Mouse (Mus musculus): ENCODE measurements around the gene Cpxm1. TPM values are rescaled to one million over a fixed set of nuclear protein-coding genes. Genes with fewer than 3 reads are reported as not detected.

Cpxm1 gene
- polyA plus RNA-seq, 1 experiment = 0.34 TPM

- H3K4me3 ChIP-seq = peak overlapping the region; percentile 99
- peak overlapping the region; percentile 44 for H3ac ChIP-seq (ENCODE audit: control insufficient read depth, insufficient read length)
- TF ChIP-seq E2F4 (IDR thresholded peaks at IDR 0.05; ENCODE audit: insufficient read depth) (no peak), POLR2AphosphoS2 (IDR thresholded peaks at IDR 0.05; ENCODE audit: insufficient read length, low read depth) (no peak), MAX (IDR thresholded peaks at IDR 0.05; ENCODE audit: low read depth) (no peak)
- peak overlapping the region; percentile 91 for H3K4me2 ChIP-seq (ENCODE audit: low read depth)
- H3K36me3 ChIP-seq (ENCODE audit: control insufficient read depth, insufficient read depth) = no peaks in the 10 kb centered on the region
- H3K27me3 ChIP-seq (ENCODE audit: control insufficient read depth, insufficient read depth, insufficient read length) = no peaks in the 10 kb centered on the region
- peaks cover 44% of the 10 kb centered on the region for H3K79me2 ChIP-seq (ENCODE audit: control insufficient read depth, insufficient read depth)
Observed at GRCm38 (mm10) chr2:130425112-130425511, 27.7 kb upstream of the Cpxm1 start.

GRCm38 (mm10) chr2:130424126-130424853, 26.9 kb upstream of the Cpxm1 start, which contains the start of the genes Vps16 and Pced1a:
Gene Vps16, plus strand, starts transcription at chr2:130424339.
Gene Pced1a, minus strand, starts transcription at chr2:130424701.
- H3ac ChIP-seq (ENCODE audit: control insufficient read depth, insufficient read length) = peak within 1 kb of the TSS; percentile 44
- peak within 1 kb of the TSS; percentile 91 for H3K4me2 ChIP-seq (ENCODE audit: low read depth)
- H3K4me3 ChIP-seq = peak within 1 kb of the TSS; percentile 99
- peaks cover 44% of the 10 kb centered on the region for H3K79me2 ChIP-seq (ENCODE audit: control insufficient read depth, insufficient read depth)
- no peaks in the 10 kb centered on the region for H3K36me3 ChIP-seq (ENCODE audit: control insufficient read depth, insufficient read depth)
- TF ChIP-seq TCF12 (IDR thresholded peaks at IDR 0.05; ENCODE audit: insufficient read depth, poor library complexity, severe bottlenecking) = no peak
- TF ChIP-seq MYOG (IDR thresholded peaks at IDR 0.05; ENCODE audit: control insufficient read depth in 1 of 3, insufficient read depth in 1 of 3, insufficient read length in 2 of 3, low read depth in 2 of 3) = no peak
- TF ChIP-seq MAX (IDR thresholded peaks at IDR 0.05; ENCODE audit: low read depth) = no peak
- no peak for TF ChIP-seq MYOD1 (IDR thresholded peaks at IDR 0.05; ENCODE audit: control insufficient read depth in 1 of 3, insufficient read length in 2 of 3, low read depth in 2 of 3)
- no peak for TF ChIP-seq CEBPB (IDR thresholded peaks at IDR 0.05; ENCODE audit: insufficient read depth, poor library complexity, severe bottlenecking)
- TF ChIP-seq TCF3 (IDR thresholded peaks at IDR 0.05; ENCODE audit: insufficient read length, low read depth) = no peak
- no peak for TF ChIP-seq SRF (IDR thresholded peaks at IDR 0.05; ENCODE audit: control insufficient read depth, insufficient read length, low read depth)
- TF ChIP-seq POLR2AphosphoS2 (IDR thresholded peaks at IDR 0.05; ENCODE audit: insufficient read length, low read depth) = peak; percentile 81
- TF ChIP-seq USF1 (IDR thresholded peaks at IDR 0.05; ENCODE audit: low read depth) = peak; percentile 99
- peak; percentile 70 for TF ChIP-seq E2F4 (IDR thresholded peaks at IDR 0.05; ENCODE audit: insufficient read depth)
- peak; percentile 77 for TF ChIP-seq POLR2A (IDR thresholded peaks at IDR 0.05; ENCODE audit: insufficient read length, low read depth)
- no peak for TF ChIP-seq REST (IDR thresholded peaks at IDR 0.05; ENCODE audit: insufficient read depth, insufficient read length)
- no peaks in the 10 kb centered on the region for H3K27me3 ChIP-seq (ENCODE audit: control insufficient read depth, insufficient read depth, insufficient read length)

- TF ChIP-seq SRF (IDR thresholded peaks at IDR 0.05; ENCODE audit: control insufficient read depth, insufficient read length, low read depth) (no peak), POLR2A (IDR thresholded peaks at IDR 0.05; ENCODE audit: insufficient read length, low read depth) (no peak), MYOG (IDR thresholded peaks at IDR 0.05; ENCODE audit: control insufficient read depth in 1 of 3, insufficient read depth in 1 of 3, insufficient read length in 2 of 3, low read depth in 2 of 3) (peak in 1 of 3 experiments; percentile 23), POLR2AphosphoS2 (IDR thresholded peaks at IDR 0.05; ENCODE audit: insufficient read length, low read depth) (peak; percentile 8), CEBPB (IDR thresholded peaks at IDR 0.05; ENCODE audit: insufficient read depth, poor library complexity, severe bottlenecking) (no peak), E2F4 (IDR thresholded peaks at IDR 0.05; ENCODE audit: insufficient read depth) (no peak)
- peak overlapping the region; percentile 99 for H3K4me3 ChIP-seq
- peak overlapping the region; percentile 44 for H3ac ChIP-seq (ENCODE audit: control insufficient read depth, insufficient read length)
- H3K79me2 ChIP-seq (ENCODE audit: control insufficient read depth, insufficient read depth) = peaks cover 41% of the 10 kb centered on the region
- no peaks in the 10 kb centered on the region for H3K27me3 ChIP-seq (ENCODE audit: control insufficient read depth, insufficient read depth, insufficient read length)
- peak overlapping the region; percentile 84 for H3K4me2 ChIP-seq (ENCODE audit: low read depth)
- no peaks in the 10 kb centered on the region for H3K36me3 ChIP-seq (ENCODE audit: control insufficient read depth, insufficient read depth)
Observed at GRCm38 (mm10) chr2:130423397-130424125, 26.2 kb upstream of the Cpxm1 start.

- Histone ChIP-seq H3K79me2 (ENCODE audit: control insufficient read depth, insufficient read depth) (peaks cover 29% of the 10 kb centered on the region), H3K36me3 (ENCODE audit: control insufficient read depth, insufficient read depth) (no peaks in the 10 kb centered on the region), H3K27me3 (ENCODE audit: control insufficient read depth, insufficient read depth, insufficient read length) (no peaks in the 10 kb centered on the region), H3ac (ENCODE audit: control insufficient read depth, insufficient read length) (no peak overlapping the region), H3K4me2 (ENCODE audit: low read depth) (no peak overlapping the region), H3K4me3 (no peak overlapping the region)
- no peak for TF ChIP-seq MAX (IDR thresholded peaks at IDR 0.05; ENCODE audit: low read depth)
- TF ChIP-seq MYOD1 (IDR thresholded peaks at IDR 0.05; ENCODE audit: control insufficient read depth in 1 of 3, insufficient read length in 2 of 3, low read depth in 2 of 3) = no peak
- TF ChIP-seq SRF (IDR thresholded peaks at IDR 0.05; ENCODE audit: control insufficient read depth, insufficient read length, low read depth) = no peak
- TF ChIP-seq CEBPB (IDR thresholded peaks at IDR 0.05; ENCODE audit: insufficient read depth, poor library complexity, severe bottlenecking) = no peak
- TF ChIP-seq REST (IDR thresholded peaks at IDR 0.05; ENCODE audit: insufficient read depth, insufficient read length) = no peak
- no peak for TF ChIP-seq MYOG (IDR thresholded peaks at IDR 0.05; ENCODE audit: control insufficient read depth in 1 of 3, insufficient read depth in 1 of 3, insufficient read length in 2 of 3, low read depth in 2 of 3)
- TF ChIP-seq POLR2A (IDR thresholded peaks at IDR 0.05; ENCODE audit: insufficient read length, low read depth) = no peak
- TF ChIP-seq POLR2AphosphoS2 (IDR thresholded peaks at IDR 0.05; ENCODE audit: insufficient read length, low read depth) = no peak
- TF ChIP-seq E2F4 (IDR thresholded peaks at IDR 0.05; ENCODE audit: insufficient read depth) = no peak
- no peak for TF ChIP-seq USF1 (IDR thresholded peaks at IDR 0.05; ENCODE audit: low read depth)
Observed at GRCm38 (mm10) chr2:130421781-130422620, 24.6 kb upstream of the Cpxm1 start.

Data from myocyte (in vitro differentiated cells).